18 mouse cellular contexts compared by ENCODE assay signal in genomic region chr15:9861825-9862224, GRCm38 (mm10).
"Had no signal": no experiment of that assay in that cellular context is flagged by ENCODE, and none has a peak within 500 bp of the region (broad histone marks: within the 10 kb centered on the region; RNA-seq: fewer than 3 reads in every experiment).

No protein-coding gene starts in this region.

- H3K9ac ChIP-seq: limb, embryonic 13.5 days; liver, embryonic 12.5 days; liver, embryonic 15.5 days; midbrain, embryonic 12.5 days; midbrain, embryonic 15.5 days; neural tube, embryonic 13.5 days had no signal

- ATAC-seq: intestine, postnatal 0 days; liver, embryonic 12.5 days; midbrain, embryonic 15.5 days had no signal

- H3K36me3 ChIP-seq: limb, embryonic 10.5 days; limb, embryonic 13.5 days; liver, embryonic 12.5 days; liver, embryonic 15.5 days; midbrain, embryonic 12.5 days; midbrain, embryonic 15.5 days; neural tube, embryonic 13.5 days had no signal

- H3K27me3 ChIP-seq: limb, embryonic 13.5 days; liver, embryonic 12.5 days; liver, embryonic 15.5 days; midbrain, embryonic 12.5 days; midbrain, embryonic 15.5 days; neural tube, embryonic 13.5 days had no signal

- H3K9me3 ChIP-seq: limb, embryonic 10.5 days; limb, embryonic 13.5 days; liver, embryonic 12.5 days; liver, embryonic 15.5 days; midbrain, embryonic 12.5 days; midbrain, embryonic 15.5 days; neural tube, embryonic 13.5 days had no signal

- H3K4me2 ChIP-seq: limb, embryonic 13.5 days; liver, embryonic 12.5 days; liver, embryonic 15.5 days; midbrain, embryonic 12.5 days; midbrain, embryonic 15.5 days; neural tube, embryonic 13.5 days had no signal

- H3K4me1 ChIP-seq: limb, embryonic 10.5 days; limb, embryonic 13.5 days; liver, embryonic 12.5 days; liver, embryonic 15.5 days; midbrain, embryonic 12.5 days; midbrain, embryonic 15.5 days; neural tube, embryonic 13.5 days had no signal

- DNase-seq: layer of hippocampus, adult 9-11 months; liver; lung, adult 18-20 months; retina, postnatal 1 day; right cerebral cortex, postnatal 25 days; spleen, adult 18-20 months; thymus, adult 18-20 months; thymus, postnatal 36 days had no signal

- H3K27ac ChIP-seq: layer of hippocampus, adult 2 months; limb, embryonic 10.5 days; limb, embryonic 13.5 days; liver, embryonic 12.5 days; liver, embryonic 15.5 days; macrophage; midbrain, embryonic 12.5 days; midbrain, embryonic 15.5 days; neural tube, embryonic 13.5 days had no signal

- H3K4me3 ChIP-seq: layer of hippocampus, adult 2 months; limb, embryonic 10.5 days; limb, embryonic 13.5 days; liver, embryonic 12.5 days; liver, embryonic 15.5 days; midbrain, embryonic 12.5 days; midbrain, embryonic 15.5 days; neural tube, embryonic 13.5 days had no signal
